Mouse (Mus musculus) liver, adult 2 months (tissue): Measurements from ENCODE around the gene Macf1. TPM values are rescaled to one million over a fixed set of nuclear protein-coding genes. Genes with fewer than 3 reads are reported as not detected.
"Not testable (repeated sequence)": the region's sequence is repeated elsewhere in the genome, so short reads cannot be mapped to it uniquely, and the experiment has no call there.

Experiments
- DNase-seq: peaks from one replicate; pipeline ENCODE4 v3.0.0-alpha.2; 2011; ENCODE audit warnings: low read depth, low spot score; ENCODE audit errors: extremely low read depth
- H3K27ac ChIP-seq: fragments of 200-500 bp; replicated peaks from 2 replicates; pipeline ENCODE4 v1.5.1; 2012; ENCODE audit warnings: low read depth, mild to moderate bottlenecking, control low read depth, inconsistent platforms, low read length; ENCODE audit not compliant: insufficient read depth
- H3K27me3 ChIP-seq: fragments of 200-500 bp; 2 replicates; pipeline ENCODE4 v1.6.1; 2012; ENCODE audit warnings: mild to moderate bottlenecking, moderate library complexity, low read length, inconsistent platforms; ENCODE audit not compliant: control insufficient read depth, insufficient read depth
- H3K36me3 ChIP-seq: fragments of 200-500 bp; 2 replicates; pipeline ENCODE4 v1.6.1; 2012; ENCODE audit warnings: low read length, inconsistent platforms; ENCODE audit not compliant: control insufficient read depth, insufficient read depth
- H3K4me1 ChIP-seq: fragments of 200-500 bp; 2 replicates; pipeline ENCODE4 v1.6.1; 2011; ENCODE audit warnings: low read length; ENCODE audit not compliant: control insufficient read depth, insufficient read depth
- H3K4me3 ChIP-seq: fragments of 200-500 bp; 2 replicates; pipeline ENCODE4 v1.5.1; 2011; ENCODE audit warnings: low read depth, mild to moderate bottlenecking, control low read depth, low read length, moderate library complexity; ENCODE audit not compliant: insufficient read depth
- H3K79me2 ChIP-seq: fragments of 200-500 bp; 2 replicates; pipeline ENCODE4 v1.6.1; 2012; ENCODE audit warnings: inconsistent platforms, mild to moderate bottlenecking, low read length, moderate library complexity; ENCODE audit not compliant: control insufficient read depth, insufficient read depth
- H3K9ac ChIP-seq: fragments of 200-500 bp; 2 replicates; pipeline ENCODE4 v1.6.1; 2012; ENCODE audit warnings: low read depth, mild to moderate bottlenecking, control low read depth, inconsistent platforms, low read length
- CTCF ChIP-seq: fragments of 200-500 bp; IDR thresholded peaks from 2 replicates; pipeline ENCODE4 v1.5.1; 2011; ENCODE audit warnings: low read depth, low read length, control low read depth
- POLR2A ChIP-seq: fragments of 200-500 bp; IDR thresholded peaks from 2 replicates; pipeline ENCODE4 v1.6.1; 2011; ENCODE audit warnings: low read length, control low read depth; ENCODE audit not compliant: insufficient read depth; ENCODE audit errors: extremely low read depth
- WGBS: fragments of 180-500 bp; shearing (Covaris S2); methylation state at CpG from one replicate; pipeline ENCODE4 v1.1.7; 2018; 5-methylcytosine and 5-hydroxymethylcytosine counted together
- polyA plus RNA-seq: library from polyadenylated mRNA; depleted of rRNA; stranded (reverse); fragments of >200 nt; gene quantifications from 2 replicates; pipeline ENCODE4 v1.2.3, GENCODE M21; 2012
- total RNA-seq: library from RNA; depleted of rRNA; stranded (reverse); fragments of >200 nt; gene quantifications from 2 replicates; pipeline ENCODE4 v1.2.3, GENCODE M21; 2014

Macf1 gene
- total and polyA plus RNA-seq, 2 experiments = 16.6 to 70.7 TPM

GRCm38 (mm10) chr4:123447251-123447650, 236.9 kb downstream of the Macf1 start:
- no peaks in the 10 kb centered on the region for H3K4me1 ChIP-seq
- H3K27me3 ChIP-seq = no peaks in the 10 kb centered on the region
- no peak for DNase-seq
- H3K27ac ChIP-seq = no peak overlapping the region
- WGBS = 69% methylated on average over 3 of the region's 3 CpGs
- H3K9ac ChIP-seq = no peak overlapping the region
- no peaks in the 10 kb centered on the region for H3K79me2 ChIP-seq
- peaks cover 64% of the 10 kb centered on the region for H3K36me3 ChIP-seq
- no peak overlapping the region for H3K4me3 ChIP-seq
- TF ChIP-seq CTCF (no peak), POLR2A (no peak)

- no peak overlapping the region for H3K9ac ChIP-seq
- H3K27ac ChIP-seq = no peak overlapping the region
- H3K4me1 ChIP-seq = no peaks in the 10 kb centered on the region
- no peaks in the 10 kb centered on the region for H3K27me3 ChIP-seq
- no peaks in the 10 kb centered on the region for H3K79me2 ChIP-seq
- TF ChIP-seq POLR2A (no peak), CTCF (no peak)
- H3K4me3 ChIP-seq = no peak overlapping the region
- 71% methylated on average over 7 of the region's 7 CpGs for WGBS
- no peak for DNase-seq
- peaks cover 62% of the 10 kb centered on the region for H3K36me3 ChIP-seq
Observed at GRCm38 (mm10) chr4:123446754-123447153, 237.4 kb downstream of the Macf1 start.

GRCm38 (mm10) chr4:123446221-123446620, 237.9 kb downstream of the Macf1 start:
- not testable (repeated sequence) for DNase-seq, H3K4me1 ChIP-seq, H3K4me3 ChIP-seq, H3K27ac ChIP-seq, H3K27me3 ChIP-seq, H3K9ac ChIP-seq, H3K79me2 ChIP-seq
- H3K36me3 ChIP-seq = peaks cover 60% of the 10 kb centered on the region
- 90% methylated on average over 2 of the region's 2 CpGs for WGBS

- Histone ChIP-seq H3K79me2 (no peaks in the 10 kb centered on the region), H3K4me1 (peaks cover 2% of the 10 kb centered on the region; the same call in 1 of the 2 replicates), H3K27ac (0 out of 2 replicates have a peak overlapping the region, but pooled peaks have one; percentile 36), H3K36me3 (peaks cover 62% of the 10 kb centered on the region), H3K4me3 (no peak overlapping the region), H3K9ac (no peak overlapping the region), H3K27me3 (no peaks in the 10 kb centered on the region)
- 35% methylated on average over 5 of the region's 5 CpGs for WGBS
- peak; percentile 36 for DNase-seq
- no peak for TF ChIP-seq CTCF
- TF ChIP-seq POLR2A = no peak
Observed at GRCm38 (mm10) chr4:123438414-123438813, 245.7 kb downstream of the Macf1 start.

- DNase-seq = peak; percentile 65
- Histone ChIP-seq H3K4me1 (peaks cover 5% of the 10 kb centered on the region; the same call in 1 of the 2 replicates), H3K27ac (no peak overlapping the region), H3K27me3 (no peaks in the 10 kb centered on the region), H3K4me3 (no peak overlapping the region), H3K9ac (no peak overlapping the region), H3K79me2 (no peaks in the 10 kb centered on the region; the same call in 1 of the 2 replicates), H3K36me3 (peaks cover 54% of the 10 kb centered on the region)
- TF ChIP-seq POLR2A (no peak), CTCF (no peak)
- 34% methylated on average over 3 of the region's 3 CpGs for WGBS
Observed at GRCm38 (mm10) chr4:123433171-123433570, 251.0 kb downstream of the Macf1 start.

GRCm38 (mm10) chr4:123431936-123432335, 252.2 kb downstream of the Macf1 start:
- peaks cover 5% of the 10 kb centered on the region for H3K79me2 ChIP-seq
- TF ChIP-seq POLR2A (no peak), CTCF (no peak)
- 78% methylated on average over 12 of the region's 12 CpGs for WGBS
- H3K4me3 ChIP-seq = no peak overlapping the region
- H3K9ac ChIP-seq = no peak overlapping the region
- H3K27me3 ChIP-seq = no peaks in the 10 kb centered on the region
- no peak overlapping the region for H3K27ac ChIP-seq
- DNase-seq = no peak
- H3K36me3 ChIP-seq = peaks cover 48% of the 10 kb centered on the region
- peaks cover 10% of the 10 kb centered on the region; the same call in 1 of the 2 replicates for H3K4me1 ChIP-seq
